Mouse (Mus musculus): ENCODE measurements around the gene Hormad2. TPM values are rescaled to one million over a fixed set of nuclear protein-coding genes. Genes with fewer than 3 reads are reported as not detected.

Gene Hormad2
- total RNA-seq, 1 experiment from 2014 or later = not detected

Other genes starting within 250 kb of the Hormad2 start
- 0.64 to 8.6 TPM (median 2.4 TPM) in 3 replicates for gene Castor1, start 222.9 kb downstream of the Hormad2 start, total RNA-seq (2017)
- 75.5 to 155 TPM (median 106 TPM) in 3 replicates for gene Osm, start 204.7 kb downstream of the Hormad2 start, total RNA-seq (2017)
- 0.29 to 1.1 TPM (median 0.32 TPM) in 3 replicates for gene Lif, start 183.5 kb downstream of the Hormad2 start, total RNA-seq (2017)
- 89.9 to 98.0 TPM (median 96.8 TPM) in 3 replicates for gene Mtmr3, start 153.8 kb upstream of the Hormad2 start, total RNA-seq (2017)
- gene Gm11032, start 179.0 kb upstream of the Hormad2 start, total RNA-seq (2017) = not detected in 3 replicates
- gene Ascc2, start 196.6 kb upstream of the Hormad2 start, total RNA-seq (2017) = 7.7 to 20.2 TPM (median 10.4 TPM) in 3 replicates